Mouse (Mus musculus): ENCODE measurements around the gene Clmn. TPM values are rescaled to one million over a fixed set of nuclear protein-coding genes. Genes with fewer than 3 reads are reported as not detected.

Clmn gene
- total and polyA plus RNA-seq, 3 experiments = not detected

Other genes with a start within 250 kb of the Clmn start
- gene Dicer1, start 113.1 kb downstream of the Clmn start, total RNA-seq (2012; rRNA removed) = 14.6 and 16.7 TPM in 2 replicates
- gene Dicer1, start 113.1 kb downstream of the Clmn start, polyA plus RNA-seq (2012; ENCODE audit: insufficient read depth in 1 of 2, insufficient read length in 2 of 2, low read depth in 1 of 2, low replicate concordance in 2 of 2, missing spikeins in 1 of 2) = 10 to 100 TPM in 1 of 2 experiments, not detected in 1; 25.9 TPM
- gene Syne3, start 144.7 kb upstream of the Clmn start, total RNA-seq (2012; rRNA removed) = 4.9 and 7.9 TPM in 2 replicates
- gene Syne3, start 144.7 kb upstream of the Clmn start, polyA plus RNA-seq (2012; ENCODE audit: insufficient read depth in 1 of 2, insufficient read length in 2 of 2, low read depth in 1 of 2, low replicate concordance in 2 of 2, missing spikeins in 1 of 2) = 10 to 100 TPM in 1 of 2 experiments, not detected in 1; 10.7 TPM
- gene Glrx5, start 167.6 kb upstream of the Clmn start, total RNA-seq (2012; rRNA removed) = 95.8 and 108 TPM in 2 replicates
- gene Glrx5, start 167.6 kb upstream of the Clmn start, polyA plus RNA-seq (2012; ENCODE audit: insufficient read depth in 1 of 2, insufficient read length in 2 of 2, low read depth in 1 of 2, low replicate concordance in 2 of 2, missing spikeins in 1 of 2) = 100 to 1,000 TPM in 1 of 2 experiments, not detected in 1; 291 TPM